In genomic region chr4:33581180-33581591, GRCm38 (mm10) we compare ENCODE assay signal across 18 mouse cellular contexts.
DNase-seq lines count a peak whose midpoint lies in the region; ATAC-seq and TF ChIP-seq lines count a peak whose summit lies in the region.
"Had no signal": no experiment of that assay in that cellular context is flagged by ENCODE, and none has a peak within 500 bp of the region (broad histone marks: within the 10 kb centered on the region; RNA-seq: fewer than 3 reads in every experiment).

No protein-coding gene starts in this region.

- H3K36me3 ChIP-seq in CH12.LX (replicated peaks in 1 of 2; ENCODE audit: control insufficient read depth in 1 of 2, insufficient read depth in 1 of 2, low read length in 1 of 2) = no peaks in the 10 kb centered on the region
- H3K36me3 ChIP-seq in kidney, embryonic 15.5 days = no peaks in the 10 kb centered on the region
- H3K36me3 ChIP-seq: embryonic facial prominence, embryonic 10.5 days; limb, embryonic 13.5 days; stomach, embryonic 15.5 days had no signal

- no peaks in the 10 kb centered on the region for H3K79me2 ChIP-seq in CH12.LX (replicated peaks; ENCODE audit: control insufficient read depth, extremely low read depth, insufficient read depth, poor library complexity, severe bottlenecking)

- in situ Hi-C loops in CH12.LX (cut with MboI; ENCODE audit: low pct_ligation_motif_present, low pct_unique_long_range_greater_than_20kb, low sequenced_read_pairs) = no loop called here

- DNase-seq in gastrocnemius, adult 18-20 months (ENCODE audit: low spot score) = peak; percentile 15
- no peak for DNase-seq in gastrocnemius, adult 8-10 months (ENCODE audit: low spot score in 2 of 2)
- DNase-seq in lung, postnatal 10 days = peak; percentile 28
- no peak for DNase-seq in lung, postnatal 36 days
- DNase-seq in CH12.LX (ENCODE audit: extremely low read depth) = peak; percentile 7
- DNase-seq in gastrocnemius, postnatal 10 days = peak; percentile 32
- DNase-seq in left cerebral cortex, adult 18-20 months (ENCODE audit: low spot score in 2 of 2) = no peak
- DNase-seq: adrenal gland, postnatal 25 days; cerebellum, adult 11-12 months; heart, postnatal 36 days; kidney, adult 8-10 months; midbrain, embryonic 14.5 days; retina, postnatal 1 day had no signal

- H3K9ac ChIP-seq in CH12.LX (ENCODE audit: insufficient read depth, low read depth) = no peak overlapping the region
- H3K9ac ChIP-seq in kidney, embryonic 15.5 days = no peak overlapping the region
- H3K9ac ChIP-seq: limb, embryonic 13.5 days; liver, embryonic 14.5 days; stomach, embryonic 15.5 days had no signal

- no peak for TF ChIP-seq POLR2A in CH12.LX (IDR thresholded peaks at IDR 0.05; ENCODE audit: low read depth, low read length)

- no peak for ATAC-seq in kidney, embryonic 15.5 days (replicated peaks; ENCODE audit: low FRiP score)

- peak overlapping the region in 1 of 3 experiments; percentile 11 for H3K4me3 ChIP-seq in CH12.LX (replicated peaks in 1 of 3; ENCODE audit: low read depth in 2 of 3, low read length in 2 of 3, poor library complexity in 1 of 3)
- no peak overlapping the region for H3K4me3 ChIP-seq in kidney, embryonic 15.5 days (replicated peaks)
- H3K4me3 ChIP-seq: embryonic facial prominence, embryonic 10.5 days; limb, embryonic 13.5 days; stomach, embryonic 15.5 days had no signal

- no peak overlapping the region for H3K27ac ChIP-seq in CH12.LX (ENCODE audit: insufficient read depth, low read depth)
- H3K27ac ChIP-seq in kidney, embryonic 15.5 days = no peak overlapping the region
- H3K27ac ChIP-seq: embryonic facial prominence, embryonic 10.5 days; limb, embryonic 13.5 days; liver, embryonic 14.5 days; stomach, embryonic 15.5 days had no signal

- peaks cover 2% of the 10 kb centered on the region for H3K27me3 ChIP-seq in CH12.LX (replicated peaks)
- H3K27me3 ChIP-seq in kidney, embryonic 15.5 days = peaks cover 4% of the 10 kb centered on the region; the same call in 1 of the 2 replicates
- H3K27me3 ChIP-seq: limb, embryonic 13.5 days; stomach, embryonic 15.5 days had no signal

- WGBS in kidney, embryonic 15.5 days = 87% methylated on average over 15 of the region's 15 CpGs

- peak overlapping the region; percentile 79 for H3K4me2 ChIP-seq in CH12.LX (ENCODE audit: insufficient read depth, low read depth, poor library complexity, severe bottlenecking)
- H3K4me2 ChIP-seq in kidney, embryonic 15.5 days = no peak overlapping the region
- H3K4me2 ChIP-seq: limb, embryonic 13.5 days; stomach, embryonic 15.5 days had no signal

- no peak for TF ChIP-seq CTCF in CH12.LX (conservative IDR thresholded peaks at IDR 0.05 in 1 of 2, IDR thresholded peaks at IDR 0.05 in 1 of 2; ENCODE audit: low read depth in 2 of 2, low read length in 2 of 2)

- no peak for TF ChIP-seq RAD21 in CH12.LX (IDR thresholded peaks at IDR 0.05; ENCODE audit: low read depth, low read length)

- no peak for TF ChIP-seq EP300 in CH12.LX (IDR thresholded peaks at IDR 0.05; ENCODE audit: low read length)

- dilution Hi-C loops in CH12.LX (cut with MboI; ENCODE audit: extremely low pct_ligation_motif_present, extremely low pct_unique_long_range_greater_than_20kb, low sequenced_read_pairs) = no loop called here

- H3K9me3 ChIP-seq in CH12.LX (replicated peaks; ENCODE audit: low read length) = peaks cover 6% of the 10 kb centered on the region
- no peaks in the 10 kb centered on the region for H3K9me3 ChIP-seq in kidney, embryonic 15.5 days (replicated peaks)

- peaks cover 6 to 15% of the 10 kb centered on the region in 2 experiments for H3K4me1 ChIP-seq in CH12.LX (ENCODE audit: control insufficient read depth in 1 of 2, insufficient read depth in 2 of 2)
- H3K4me1 ChIP-seq in kidney, embryonic 15.5 days = peaks cover 18% of the 10 kb centered on the region

TF ChIP-seq in CH12.LX, 34 proteins besides CTCF, POLR2A, EP300 and RAD21:
- TF ChIP-seq PAX5 (IDR thresholded peaks at IDR 0.05; ENCODE audit: low read length) = no peak
- no peak for TF ChIP-seq HCFC1 (IDR thresholded peaks at IDR 0.05; ENCODE audit: low read depth, low read length)
- 0 out of 2 replicates have a peak, but pooled peaks have one; percentile 43 for TF ChIP-seq MYC (IDR thresholded peaks at IDR 0.05; ENCODE audit: low read depth, low read length)
- TF ChIP-seq NRF1 (IDR thresholded peaks at IDR 0.05; ENCODE audit: low read depth, low read length) = no peak
- TF ChIP-seq CHD2 (IDR thresholded peaks at IDR 0.05; ENCODE audit: low read length) = no peak
- TF ChIP-seq MAX (IDR thresholded peaks at IDR 0.05; ENCODE audit: low read length) = peak; percentile 82; the same call in 1 of the 2 replicates
- no peak for TF ChIP-seq NELFE (IDR thresholded peaks at IDR 0.05; ENCODE audit: low read depth, low read length)
- TF ChIP-seq IRF4 (IDR thresholded peaks at IDR 0.05; ENCODE audit: low read depth, low read length) = no peak
- TF ChIP-seq ZC3H11A (IDR thresholded peaks at IDR 0.05; ENCODE audit: low read depth, low read length) = no peak
- no peak for TF ChIP-seq JUND (conservative IDR thresholded peaks at IDR 0.05; ENCODE audit: low read depth, low read length)
- TF ChIP-seq KAT2A (IDR thresholded peaks at IDR 0.05; ENCODE audit: insufficient replicate concordance, low read length) = no peak
- no peak for TF ChIP-seq E2F4 (IDR thresholded peaks at IDR 0.05; ENCODE audit: insufficient replicate concordance, low read depth, low read length)
- TF ChIP-seq MAFK (IDR thresholded peaks at IDR 0.05; ENCODE audit: insufficient replicate concordance, low read length) = no peak
- no peak for TF ChIP-seq GABPA (IDR thresholded peaks at IDR 0.05; ENCODE audit: insufficient replicate concordance, low read depth, low read length)
- TF ChIP-seq MAZ (IDR thresholded peaks at IDR 0.05; ENCODE audit: low read depth, low read length) = no peak
- TF ChIP-seq SIN3A (IDR thresholded peaks at IDR 0.05; ENCODE audit: low read length) = no peak
- no peak for TF ChIP-seq MEF2A (IDR thresholded peaks at IDR 0.05; ENCODE audit: borderline replicate concordance, low read depth, low read length)
- no peak for TF ChIP-seq USF2 (conservative IDR thresholded peaks at IDR 0.05; ENCODE audit: low read depth, low read length)
- no peak for TF ChIP-seq USF1 (IDR thresholded peaks at IDR 0.05; ENCODE audit: low read depth, low read length)
- TF ChIP-seq ZKSCAN1 (IDR thresholded peaks at IDR 0.05; ENCODE audit: borderline replicate concordance, low read depth, low read length) = no peak
- no peak for TF ChIP-seq JUN (IDR thresholded peaks at IDR 0.05; ENCODE audit: insufficient read depth, low read depth, low read length)
- TF ChIP-seq POLR2AphosphoS2 (IDR thresholded peaks at IDR 0.05; ENCODE audit: low read depth, low read length) = no peak
- no peak for TF ChIP-seq TBP (conservative IDR thresholded peaks at IDR 0.05; ENCODE audit: low read depth, low read length)
- peak; percentile 90 for TF ChIP-seq BHLHE40 (IDR thresholded peaks at IDR 0.05; ENCODE audit: low read depth, low read length)
- no peak for TF ChIP-seq RCOR1 (conservative IDR thresholded peaks at IDR 0.05; ENCODE audit: low read depth, low read length)
- TF ChIP-seq MXI1 (IDR thresholded peaks at IDR 0.05; ENCODE audit: low read depth, low read length) = no peak
- TF ChIP-seq ETS1 (conservative IDR thresholded peaks at IDR 0.05; ENCODE audit: low read depth, low read length) = peak; percentile 13; the same call in 1 of the 2 replicates
- no peak for TF ChIP-seq ZMIZ1 (IDR thresholded peaks at IDR 0.05; ENCODE audit: low read depth, low read length)
- TF ChIP-seq CHD1 (IDR thresholded peaks at IDR 0.05; ENCODE audit: low read depth, low read length) = peak; percentile 29; the same call in 1 of the 2 replicates
- TF ChIP-seq ZNF384 (IDR thresholded peaks at IDR 0.05; ENCODE audit: low read depth, low read length) = no peak
- no peak for TF ChIP-seq UBTF (IDR thresholded peaks at IDR 0.05; ENCODE audit: low read depth, low read length)
- TF ChIP-seq SMC3 (IDR thresholded peaks at IDR 0.05; ENCODE audit: low read depth, low read length) = no peak
- TF ChIP-seq ELF1 (IDR thresholded peaks at IDR 0.05; ENCODE audit: low read depth, low read length) = no peak
- TF ChIP-seq TCF12 (IDR thresholded peaks at IDR 0.05; ENCODE audit: low read depth, low read length) = 0 out of 2 replicates have a peak, but pooled peaks have one; percentile 6
TF ChIP-seq in CH12.LX: peak in this region for 6.

Comparison
In these comparisons a context has a peak if more than half of its experiments do, and no peak if none do; other contexts are left out.
1. DNase-seq: peak in gastrocnemius, adult 18-20 months (single experiment), lung, postnatal 10 days (single experiment), CH12.LX (single experiment) and gastrocnemius, postnatal 10 days (single experiment); none in gastrocnemius, adult 8-10 months (0 of 2), lung, postnatal 36 days (single experiment) and left cerebral cortex, adult 18-20 months (0 of 2).